Mouse (Mus musculus) stomach, embryonic 15.5 days (tissue): ENCODE data around the gene Vps25. TPM values are rescaled to one million over a fixed set of nuclear protein-coding genes. Genes with fewer than 3 reads are reported as not detected.

Experiments
- polyA plus RNA-seq: library from polyadenylated mRNA; unstranded; fragments of >200 nt; fragmentation: Nextera tagmentation; extraction: Ambion mirVana; gene quantifications from 2 replicates; pipeline ENCODE4 v1.2.1, GENCODE M21; 2015

Vps25 gene
- polyA plus RNA-seq, 1 experiment from 2014 or later, result 131 TPM

Other genes starting within 250 kb of the Vps25 start
- gene Atp6v0a1, start 244.3 kb upstream of the Vps25 start, polyA plus RNA-seq, result 36.6 and 39.7 TPM in 2 replicates
- gene Naglu, start 183.7 kb upstream of the Vps25 start, polyA plus RNA-seq, result 17.0 and 17.9 TPM in 2 replicates
- gene Hsd17b1, start 175.3 kb upstream of the Vps25 start, polyA plus RNA-seq, result 0.13 and 0.26 TPM in 2 replicates
- 38.5 and 41.5 TPM in 2 replicates for gene Coasy, start 171.1 kb upstream of the Vps25 start, polyA plus RNA-seq
- gene Mlx, start 166.4 kb upstream of the Vps25 start, polyA plus RNA-seq, result 50.7 and 54.5 TPM in 2 replicates
- 26.9 and 27.6 TPM in 2 replicates for gene Psmc3ip, start 158.3 kb upstream of the Vps25 start, polyA plus RNA-seq
- gene Retreg3, start 133.8 kb upstream of the Vps25 start, polyA plus RNA-seq, result 21.0 and 21.3 TPM in 2 replicates
- 58.5 and 64.0 TPM in 2 replicates for gene Tubg1, start 133.8 kb upstream of the Vps25 start, polyA plus RNA-seq
- gene Tubg2, start 97.8 kb upstream of the Vps25 start, polyA plus RNA-seq, result 3.4 and 3.8 TPM in 2 replicates
- 2.0 and 2.6 TPM in 2 replicates for gene Cntnap1, start 83.2 kb upstream of the Vps25 start, polyA plus RNA-seq
- 19.7 and 23.5 TPM in 2 replicates for gene Plekhh3, start 82.4 kb upstream of the Vps25 start, polyA plus RNA-seq
- 0.19 and 0.34 TPM in 2 replicates for gene Ccr10, start 78.3 kb upstream of the Vps25 start, polyA plus RNA-seq
- gene Ezh1, start 27.2 kb upstream of the Vps25 start, polyA plus RNA-seq, result 14.9 and 16.7 TPM in 2 replicates
- 111 TPM in 2 replicates for gene Ramp2, start 7.7 kb upstream of the Vps25 start, polyA plus RNA-seq
- 17.9 and 19.8 TPM in 2 replicates for gene Wnk4, start 6.9 kb downstream of the Vps25 start, polyA plus RNA-seq
- 0.85 and 1.1 TPM in 2 replicates for gene Cntd1, start 25.3 kb downstream of the Vps25 start, polyA plus RNA-seq
- 202 and 221 TPM in 2 replicates for gene Coa3, start 25.4 kb downstream of the Vps25 start, polyA plus RNA-seq
- 135 and 142 TPM in 2 replicates for gene Becn1, start 48.6 kb downstream of the Vps25 start, polyA plus RNA-seq
- 125 and 136 TPM in 2 replicates for gene Psme3, start 62.5 kb downstream of the Vps25 start, polyA plus RNA-seq
- gene Aoc2, start 71.4 kb downstream of the Vps25 start, polyA plus RNA-seq, result 1.3 and 1.4 TPM in 2 replicates
- 2.0 and 3.0 TPM in 2 replicates for gene Aoc3, start 76.9 kb downstream of the Vps25 start, polyA plus RNA-seq
- 0.06 and 0.09 TPM in 2 replicates for gene G6pc, start 113.9 kb downstream of the Vps25 start, polyA plus RNA-seq
- gene Aarsd1, start 163.9 kb downstream of the Vps25 start, polyA plus RNA-seq, result 58.5 and 69.5 TPM in 2 replicates
- gene Gm27029, start 171.1 kb downstream of the Vps25 start, polyA plus RNA-seq, result 6.9 and 12.3 TPM in 2 replicates
- 20.7 and 20.8 TPM in 2 replicates for gene Rundc1, start 171.4 kb downstream of the Vps25 start, polyA plus RNA-seq
- 14.5 and 17.5 TPM in 2 replicates for gene Ptges3l, start 171.6 kb downstream of the Vps25 start, polyA plus RNA-seq
- gene Rpl27, start 188.6 kb downstream of the Vps25 start, polyA plus RNA-seq, result 284 and 331 TPM in 2 replicates
- gene Ifi35, start 194.7 kb downstream of the Vps25 start, polyA plus RNA-seq, result 24.2 and 24.5 TPM in 2 replicates
- 16.0 and 17.1 TPM in 2 replicates for gene Rnd2, start 211.3 kb downstream of the Vps25 start, polyA plus RNA-seq
- gene Vat1, start 212.5 kb downstream of the Vps25 start, polyA plus RNA-seq, result 59.3 and 62.3 TPM in 2 replicates